Mouse (Mus musculus) testis, adult 2 months (tissue): ENCODE measurements around the gene Ager.

Experiments used
- CTCF ChIP-seq: fragments of 200-500 bp; IDR thresholded peaks from 2 replicates; pipeline ENCODE4 v1.5.1; 2012; ENCODE audit warnings: low read depth, mild to moderate bottlenecking, inconsistent platforms, low read length, moderate library complexity; ENCODE audit not compliant: control insufficient read depth, insufficient read depth, insufficient replicate concordance
- POLR2A ChIP-seq: fragments of 200-500 bp; IDR thresholded peaks from 2 replicates; pipeline ENCODE4 v1.6.1; 2012; ENCODE audit warnings: low read depth, mild to moderate bottlenecking, inconsistent platforms, low read length, moderate library complexity; ENCODE audit not compliant: control insufficient read depth

DNA sequence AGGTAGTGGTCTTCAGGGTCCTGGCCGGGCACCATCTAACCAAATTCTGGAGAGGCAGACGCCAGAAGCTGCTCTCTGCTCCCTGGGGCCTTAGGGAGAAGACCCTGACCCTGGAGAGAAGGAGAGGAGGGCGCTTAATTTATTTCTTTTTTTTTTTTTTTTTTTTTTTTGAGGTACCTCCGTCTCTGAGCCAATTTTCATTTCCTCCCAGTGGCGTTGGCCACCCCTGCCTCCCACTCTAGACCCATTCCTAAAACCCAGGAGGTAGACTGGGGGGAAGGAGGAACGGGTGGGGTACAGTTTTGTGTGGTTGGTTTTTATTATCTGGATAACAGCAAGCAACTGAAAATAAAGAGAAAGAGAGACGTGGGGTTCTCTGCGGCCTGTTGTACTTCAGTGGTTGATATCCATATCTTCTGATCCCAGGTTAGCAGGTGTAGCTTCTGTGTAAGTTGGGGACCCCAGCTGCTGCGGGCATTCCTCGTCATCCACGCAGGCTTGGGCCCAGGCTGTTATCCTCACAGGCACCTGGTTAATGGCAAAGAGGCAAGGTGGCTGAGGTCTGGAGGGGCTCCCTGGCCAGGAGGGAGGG lies 15.5 kb downstream of the Ager start:
- no peak for TF ChIP-seq CTCF
- TF ChIP-seq POLR2A: no peak
